1 mouse cellular context compared by ENCODE assay signal in the genomic region with DNA sequence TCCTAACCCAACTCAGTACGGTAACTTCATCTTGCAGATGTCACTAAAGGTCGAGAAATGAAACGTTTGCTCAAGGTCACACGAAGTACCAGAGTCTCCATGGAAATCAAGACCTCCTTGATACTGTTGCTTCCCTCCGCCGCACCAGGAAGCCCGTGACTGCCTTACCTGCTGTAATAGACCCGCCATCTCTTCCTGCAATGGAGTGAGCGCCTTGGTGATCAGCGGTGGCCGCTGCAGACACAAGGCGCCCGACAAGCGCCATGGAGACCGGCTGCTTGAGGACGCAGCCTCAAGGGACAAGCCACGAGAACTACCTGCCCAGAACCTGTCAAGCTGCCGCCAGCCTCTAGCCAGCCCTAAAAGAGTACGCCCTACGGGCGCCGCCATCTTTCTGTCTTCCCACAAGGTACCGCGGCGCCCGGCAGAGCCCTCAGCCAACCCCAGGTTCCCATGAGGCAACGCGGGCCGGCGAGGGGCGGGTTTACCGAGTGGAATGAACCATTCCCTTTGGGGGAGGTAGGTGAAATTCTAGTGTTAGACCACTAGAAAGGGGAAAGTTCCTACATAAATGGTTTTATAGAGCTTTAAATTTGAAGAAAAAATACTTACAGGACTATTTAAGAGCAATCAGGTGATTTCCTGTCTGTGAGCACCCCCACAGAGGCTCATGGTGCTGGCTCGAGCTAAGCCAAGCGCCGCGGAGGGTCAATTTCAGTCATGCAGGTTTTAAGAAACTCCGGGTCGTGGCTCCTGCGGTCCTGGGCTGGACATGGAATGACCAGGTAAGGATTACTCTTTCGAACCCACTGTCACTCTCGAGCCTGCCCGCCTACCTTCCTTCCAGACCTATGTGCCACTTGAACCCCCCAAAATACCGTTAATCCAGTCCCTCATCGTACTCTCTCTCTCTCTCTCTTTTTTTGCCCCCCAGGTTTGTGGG.
TF ChIP-seq lines count a peak whose summit lies in the region.

A gene (plus strand): TSS at position 481 of the 943 bp plus-strand sequence.
A gene (minus strand): TSS at position 893 of the 943 bp plus-strand sequence.

TF ChIP-seq in MEL, 35 proteins besides CTCF, POLR2A, EP300 and RAD21 (continued from another document):
- TF ChIP-seq TAL1 (IDR thresholded peaks at IDR 0.05; ENCODE audit: low read length) (no peak), NELFE (IDR thresholded peaks at IDR 0.05; ENCODE audit: low read depth, low read length) (peak; percentile 67), ZNF384 (IDR thresholded peaks at IDR 0.05; ENCODE audit: low read depth, low read length) (no peak), NRF1 (IDR thresholded peaks at IDR 0.05; ENCODE audit: insufficient read depth, low read depth, low read length, poor library complexity, severe bottlenecking) (no peak), ZKSCAN1 (IDR thresholded peaks at IDR 0.05; ENCODE audit: low read depth, low read length) (no peak), RCOR1 (IDR thresholded peaks at IDR 0.05; ENCODE audit: low read depth, low read length) (no peak), GATA1 (IDR thresholded peaks at IDR 0.05; ENCODE audit: low read depth, low read length) (no peak), CHD2 (IDR thresholded peaks at IDR 0.05; ENCODE audit: low read length) (no peak), HCFC1 (IDR thresholded peaks at IDR 0.05; ENCODE audit: low read depth, low read length) (peak; percentile 95), MAFK (IDR thresholded peaks at IDR 0.05; ENCODE audit: borderline replicate concordance, low read depth, low read length) (no peak), POLR2AphosphoS2 (IDR thresholded peaks at IDR 0.05; ENCODE audit: low read length) (no peak), KAT2A (conservative IDR thresholded peaks at IDR 0.05; ENCODE audit: low read depth, low read length) (peak; percentile 82), TBP (IDR thresholded peaks at IDR 0.05; ENCODE audit: low read depth, low read length) (peak; percentile 81), ELF1 (IDR thresholded peaks at IDR 0.05; ENCODE audit: low read depth, low read length) (peak; percentile 56)
